Mouse (Mus musculus): ENCODE measurements around the gene Psmd5.
A peak's percentile ranks its signal among the peaks of the same experiment; 100 is the strongest.

Gene Psmd5

GRCm38 (mm10) chr2:34874816-34875345, at the start of gene Psmd5:
Gene Psmd5, minus strand, starts transcription at chr2:34874968.
- DNase-seq (ENCODE audit: low read depth in 1 of 2, low spot score in 2 of 2) = no peak

DNA sequence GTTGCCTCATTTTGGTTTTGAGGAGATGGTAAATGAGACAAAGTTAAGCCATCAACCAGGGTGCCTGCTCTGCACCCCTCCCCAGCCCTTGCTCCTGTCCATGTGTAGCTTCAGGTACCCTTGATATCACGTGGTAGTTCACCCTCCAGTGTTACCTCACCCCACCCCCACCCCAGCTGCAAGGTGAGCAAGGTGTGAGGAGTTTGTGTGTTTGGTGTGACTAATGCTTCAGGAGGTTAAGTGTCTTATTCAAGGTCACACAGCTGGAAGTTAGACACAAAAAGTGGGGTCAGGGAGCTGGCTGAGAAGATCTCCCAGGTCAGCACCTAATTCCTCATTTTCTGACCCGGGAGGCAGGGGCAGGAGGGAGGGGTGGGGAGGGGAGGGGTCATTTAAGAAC, 48.0 kb upstream of the Psmd5 start:
- no peak for DNase-seq (ENCODE audit: low read depth in 1 of 2, low spot score in 2 of 2)

- DNase-seq (ENCODE audit: low read depth in 1 of 2, low spot score in 2 of 2) = no peak
These were observed 45.4 kb upstream of the Psmd5 start for GRCm38 (mm10) chr2:34920144-34920543.

- DNase-seq (ENCODE audit: low read depth in 1 of 2, low spot score in 2 of 2) = no peak
These were observed 40.3 kb upstream of the Psmd5 start for GRCm38 (mm10) chr2:34915103-34915502.

DNA sequence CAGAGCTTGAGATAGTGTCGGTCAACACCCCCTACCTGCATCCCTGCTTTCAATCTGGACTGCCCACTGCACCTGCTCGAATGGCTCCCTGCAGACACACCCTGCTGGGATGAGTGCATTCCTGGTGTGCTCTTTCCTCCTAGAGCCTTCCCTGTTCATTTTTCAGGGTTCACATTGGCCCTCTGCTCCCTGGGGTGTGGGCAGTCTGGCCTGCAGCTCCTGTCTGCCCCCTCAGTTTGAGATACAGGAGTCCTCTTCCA, 40.0 kb upstream of the Psmd5 start:
- no peak for DNase-seq (ENCODE audit: low read depth in 1 of 2, low spot score in 2 of 2)

GRCm38 (mm10) chr2:34914069-34914822, 39.5 kb upstream of the Psmd5 start:
- no peak for DNase-seq (ENCODE audit: low read depth in 1 of 2, low spot score in 2 of 2)

GRCm38 (mm10) chr2:34913218-34914068, 38.7 kb upstream of the Psmd5 start, which contains the start of gene Phf19:
Gene Phf19, minus strand, starts transcription at chr2:34914026.
- peak; percentile 20 to 51 for DNase-seq (ENCODE audit: low read depth in 1 of 2, low spot score in 2 of 2)

- DNase-seq (ENCODE audit: low read depth in 1 of 2, low spot score in 2 of 2) = no peak
These were observed 37.8 kb upstream of the Psmd5 start for GRCm38 (mm10) chr2:34912613-34913012.

GRCm38 (mm10) chr2:34911871-34912270, 37.1 kb upstream of the Psmd5 start:
- no peak for DNase-seq (ENCODE audit: low read depth in 1 of 2, low spot score in 2 of 2)

DNA sequence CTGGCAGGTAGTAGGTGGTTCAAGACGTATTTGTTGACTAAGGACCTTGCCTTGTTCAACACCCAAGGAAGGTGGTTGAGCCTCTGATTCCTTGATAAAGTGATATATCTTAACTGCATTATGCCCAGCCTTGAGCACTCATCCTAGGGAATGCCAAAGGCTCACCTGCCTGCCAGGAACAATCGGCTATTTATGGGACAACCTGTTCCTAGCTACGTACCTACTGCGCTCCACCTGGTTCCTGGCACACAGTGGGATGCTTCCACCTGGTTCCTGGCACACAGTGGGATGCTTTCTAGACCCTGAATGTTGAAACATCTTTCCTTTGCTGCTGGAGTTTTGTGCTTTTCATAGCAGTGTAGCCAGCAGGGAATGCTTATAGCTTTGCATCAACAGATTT, 35.0 kb upstream of the Psmd5 start:
- DNase-seq (ENCODE audit: low read depth in 1 of 2, low spot score in 2 of 2) = no peak

DNA sequence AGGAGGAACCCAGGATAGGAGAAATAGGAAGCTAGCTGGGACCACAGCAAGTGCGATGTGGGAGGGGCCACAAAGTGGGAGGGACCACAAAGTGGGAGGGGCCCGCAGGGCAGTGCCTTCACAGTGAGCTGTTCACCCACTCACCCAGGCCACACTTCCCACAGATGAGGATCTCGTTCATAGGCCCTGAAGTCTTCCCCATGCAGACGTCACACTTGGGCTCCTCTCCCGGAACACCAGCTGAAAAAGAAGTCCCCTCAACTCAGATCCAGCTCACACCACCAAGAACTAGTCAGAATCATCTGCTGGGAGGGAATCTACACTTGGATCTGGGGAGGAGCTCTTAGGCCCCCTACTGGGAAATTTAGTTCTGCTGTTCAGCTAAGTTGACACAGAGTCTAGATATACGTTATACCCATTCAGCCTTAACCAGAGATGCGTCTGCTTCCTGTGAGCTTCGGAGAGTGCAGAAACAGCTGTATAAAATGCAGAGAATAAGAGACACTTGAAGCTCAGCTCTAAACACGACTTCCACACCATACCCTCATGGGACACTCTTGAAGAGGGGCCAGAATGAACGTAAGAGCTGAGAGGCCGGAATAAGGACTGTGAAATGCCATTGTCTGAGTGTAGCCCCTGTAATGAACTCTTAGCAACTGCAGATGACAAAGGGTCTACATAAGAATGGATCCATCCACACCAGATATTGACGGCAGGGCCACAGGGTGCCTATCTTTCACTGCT, 32.3 kb upstream of the Psmd5 start:
- peak; percentile 48 to 80 for DNase-seq (ENCODE audit: low read depth in 1 of 2, low spot score in 2 of 2)

- no peak for DNase-seq (ENCODE audit: low read depth in 1 of 2, low spot score in 2 of 2)
These were observed 31.7 kb upstream of the Psmd5 start for GRCm38 (mm10) chr2:34906426-34906825.

DNA sequence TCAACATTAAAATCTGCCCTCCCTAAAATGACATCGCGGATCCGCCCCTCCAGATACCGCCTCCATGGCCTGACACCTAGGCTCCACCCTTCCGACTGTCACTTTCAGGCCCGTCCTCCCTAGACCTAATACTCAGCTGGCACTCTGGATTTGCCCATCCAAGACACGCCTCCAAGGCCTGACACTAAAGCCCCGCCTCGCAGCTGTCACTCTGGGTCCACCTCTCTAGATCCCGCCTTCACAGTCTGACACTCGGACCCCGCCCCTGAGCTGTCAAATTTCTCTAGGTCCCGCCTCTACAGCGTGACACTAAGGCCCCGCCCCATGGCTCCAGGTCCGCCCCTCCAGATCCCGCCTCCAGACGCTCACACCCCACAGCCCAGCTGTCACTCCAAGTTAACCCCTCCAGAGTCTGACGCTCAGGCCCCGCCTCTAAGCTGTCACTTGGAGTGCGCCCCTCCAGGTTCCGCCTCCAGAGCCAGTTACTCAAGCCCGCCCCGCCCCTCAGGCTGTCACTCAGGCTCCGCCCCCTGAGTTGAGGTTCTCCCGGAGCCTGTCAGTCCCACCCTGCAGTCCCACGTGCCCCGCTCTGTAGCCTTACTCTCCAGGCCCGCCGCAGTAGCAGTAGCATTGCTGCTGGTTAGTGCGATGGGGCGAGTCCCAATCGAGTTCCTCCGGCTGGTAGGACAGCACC, 30.2 kb upstream of the Psmd5 start:
- DNase-seq (ENCODE audit: low read depth in 1 of 2, low spot score in 2 of 2) = peak; percentile 99

- no peak for DNase-seq (ENCODE audit: low read depth in 1 of 2, low spot score in 2 of 2)
These were observed 29.1 kb upstream of the Psmd5 start for GRCm38 (mm10) chr2:34903652-34904405.

DNA sequence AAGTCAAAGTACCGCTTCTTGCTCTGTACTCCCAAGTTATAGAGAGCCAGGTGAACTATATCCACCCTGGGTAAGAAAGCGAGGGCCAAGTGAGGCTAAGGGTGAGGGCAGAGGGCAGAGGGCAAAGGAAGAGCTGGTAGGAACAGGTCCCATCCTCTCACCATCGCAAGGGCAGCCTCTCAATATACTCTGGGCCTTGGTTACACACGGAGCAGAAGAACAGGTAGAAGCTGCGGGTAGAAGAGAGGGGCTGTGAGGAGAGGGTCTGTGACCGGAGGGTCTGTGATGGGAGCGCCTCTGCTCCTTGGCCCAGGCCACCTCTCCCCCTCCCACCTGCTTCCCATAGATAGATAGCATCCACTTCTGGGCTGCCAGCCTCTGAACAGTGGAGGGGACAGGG, 28.4 kb upstream of the Psmd5 start:
- no peak for DNase-seq (ENCODE audit: low read depth in 1 of 2, low spot score in 2 of 2)

DNA sequence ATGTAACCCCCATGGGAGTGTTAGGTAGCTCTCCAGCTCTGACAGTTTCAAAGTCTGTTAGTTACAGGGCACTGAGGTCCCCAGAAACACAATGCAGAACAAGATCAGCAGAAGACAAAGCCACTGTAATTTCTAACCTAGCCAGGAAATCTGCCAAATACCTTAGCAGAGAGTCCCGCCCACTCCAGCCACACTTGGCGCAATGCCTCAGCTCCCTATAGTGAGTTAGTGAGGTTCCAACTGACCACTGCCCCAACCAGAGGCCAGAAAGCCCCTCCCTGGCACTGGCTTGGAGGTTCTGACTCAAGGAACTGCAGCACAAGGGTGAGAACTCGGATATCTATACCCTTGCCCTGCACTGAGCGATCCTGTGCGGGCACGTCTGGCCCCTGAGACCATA, 28.0 kb upstream of the Psmd5 start:
- no peak for DNase-seq (ENCODE audit: low read depth in 1 of 2, low spot score in 2 of 2)

DNA sequence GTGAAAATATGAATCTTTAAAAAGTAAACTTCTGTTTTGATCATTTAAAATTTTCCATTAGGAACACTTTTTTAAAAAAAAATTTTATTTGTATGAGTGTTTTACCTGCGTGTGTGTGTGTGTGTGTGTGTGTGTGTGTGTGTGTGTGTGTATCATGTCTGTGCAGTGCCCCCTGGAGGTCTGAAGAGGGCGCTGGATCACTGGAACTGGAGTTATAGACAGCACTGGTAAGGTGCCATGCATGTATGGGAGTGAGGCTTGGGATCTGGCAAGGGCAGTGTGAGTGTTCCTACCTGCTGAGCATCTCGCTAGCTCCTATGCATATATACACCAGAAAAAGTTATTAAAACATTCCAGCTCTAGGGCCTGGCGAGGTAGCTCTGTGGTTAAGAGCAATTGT, 27.0 kb upstream of the Psmd5 start:
- DNase-seq (ENCODE audit: low read depth in 1 of 2, low spot score in 2 of 2) = no peak

DNA sequence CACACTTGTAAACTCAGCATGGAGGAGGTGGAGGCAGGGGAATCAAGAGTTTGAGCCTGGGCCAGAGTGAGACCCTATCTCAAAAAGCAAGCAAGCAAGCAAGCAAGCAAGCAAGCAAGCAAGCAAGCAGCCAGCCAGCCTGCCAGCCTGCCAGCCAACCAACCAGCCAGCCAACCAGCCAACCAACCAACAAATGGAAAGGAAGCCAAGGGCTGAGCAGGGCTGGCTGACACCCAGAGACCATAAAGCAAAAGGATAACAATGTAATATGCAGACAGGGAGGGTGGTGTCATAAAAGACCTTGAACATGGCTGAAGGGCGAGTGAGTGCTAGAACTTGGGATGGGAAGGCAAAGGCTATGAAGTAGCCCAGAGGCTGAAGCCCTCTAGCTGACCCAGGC, 25.6 kb upstream of the Psmd5 start:
- no peak for DNase-seq (ENCODE audit: low read depth in 1 of 2, low spot score in 2 of 2)

- no peak for DNase-seq (ENCODE audit: low read depth in 1 of 2, low spot score in 2 of 2)
These were observed 24.9 kb upstream of the Psmd5 start for GRCm38 (mm10) chr2:34899682-34900081.

DNA sequence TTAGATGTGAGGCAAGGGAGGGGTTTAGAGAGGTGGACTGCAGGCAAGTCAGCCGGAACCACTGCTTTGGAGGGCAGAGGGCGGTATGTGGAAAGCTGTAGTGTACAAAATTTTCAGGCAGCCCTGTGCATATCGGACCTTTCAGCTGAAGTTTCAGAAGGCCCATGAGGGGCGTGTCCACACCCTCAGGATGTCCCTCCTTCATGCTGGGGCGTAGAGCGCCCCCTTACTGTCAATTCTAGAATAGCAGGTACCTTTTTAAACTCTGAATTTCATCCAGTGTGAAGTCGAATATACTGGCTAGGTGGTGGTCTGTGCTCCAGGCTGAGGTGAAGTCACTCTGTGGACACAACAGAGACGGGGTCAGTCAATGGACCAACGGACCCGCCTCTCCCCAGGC, 23.1 kb upstream of the Psmd5 start:
- no peak for DNase-seq (ENCODE audit: low read depth in 1 of 2, low spot score in 2 of 2)

All from monocyte, adult 2 months (primary cell).